Mouse (Mus musculus) ES-Bruce4 (cell line): ENCODE measurements around the gene Iqcf1.

Experiments used
- CTCF ChIP-seq: IDR thresholded peaks from one replicate; pipeline ENCODE4 v1.8.1; 2011; ENCODE audit warnings: low read depth, low read length
- EP300 ChIP-seq: IDR thresholded peaks from 2 replicates; pipeline ENCODE4 v1.6.1; 2011; ENCODE audit warnings: low read depth, low read length; ENCODE audit not compliant: insufficient read depth
- POLR2A ChIP-seq: IDR thresholded peaks from one replicate; pipeline ENCODE4 v1.8.1; 2011; ENCODE audit warnings: low read length; ENCODE audit not compliant: insufficient read depth

- TF ChIP-seq EP300 (no peak), CTCF (no peak), POLR2A (no peak)
Observed at GRCm38 (mm10) chr9:106483136-106483535, 16.6 kb upstream of the Iqcf1 start.
